Mouse (Mus musculus): ENCODE measurements around the gene Gm11007. TPM values are rescaled to one million over a fixed set of nuclear protein-coding genes. Genes with fewer than 3 reads are reported as not detected.

Gene Gm11007
- polyA plus RNA-seq (2014; fragmentation: Illumina TruSeq; extraction: RNeasy Lipid Tissue Mini Kit (QIAGEN cat#74804); ENCODE audit: low read depth, low replicate concordance): 25.7 TPM

DNA sequence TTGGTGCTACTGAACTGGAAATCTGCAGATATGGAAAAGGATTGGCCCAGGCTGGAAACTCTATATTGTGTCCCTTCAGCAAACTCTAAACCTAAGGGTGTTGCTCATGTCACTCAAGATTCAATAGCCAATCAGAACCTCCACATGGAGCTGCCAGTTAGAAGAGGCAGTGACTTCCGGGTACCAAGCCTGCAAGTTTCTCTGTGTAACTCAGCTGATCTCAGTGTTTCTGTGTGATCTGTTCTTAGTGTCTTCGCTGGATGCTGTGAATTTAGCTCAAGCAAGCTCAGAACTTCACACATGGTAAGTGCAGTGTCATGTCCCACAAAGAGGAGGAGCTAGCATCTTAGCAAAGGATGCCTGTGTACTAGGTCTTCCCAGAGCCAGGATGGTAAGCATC lies at the start of gene Gm11007:
TSS of gene Gm11007 (plus strand) at position 301 of the 400 bp plus-strand sequence.

Other genes with a start within 250 kb of the Gm11007 start
- gene Gm4724, start 208.2 kb upstream of the Gm11007 start, polyA plus RNA-seq (2014; fragmentation: Illumina TruSeq; extraction: RNeasy Lipid Tissue Mini Kit (QIAGEN cat#74804); ENCODE audit: low read depth, low replicate concordance): 19.0 TPM
- gene Zfp965, start 174.0 kb upstream of the Gm11007 start, polyA plus RNA-seq (2014; fragmentation: Illumina TruSeq; extraction: RNeasy Lipid Tissue Mini Kit (QIAGEN cat#74804); ENCODE audit: low read depth, low replicate concordance): 5.6 TPM
- gene Zfp969, start 59.7 kb downstream of the Gm11007 start, polyA plus RNA-seq (2014; fragmentation: Illumina TruSeq; extraction: RNeasy Lipid Tissue Mini Kit (QIAGEN cat#74804); ENCODE audit: low read depth, low replicate concordance): not detected
- 25.7 TPM for gene Gm2007, start 97.6 kb downstream of the Gm11007 start, polyA plus RNA-seq (2014; fragmentation: Illumina TruSeq; extraction: RNeasy Lipid Tissue Mini Kit (QIAGEN cat#74804); ENCODE audit: low read depth, low replicate concordance)
- 5.8 TPM for gene Gm14288, start 157.1 kb downstream of the Gm11007 start, polyA plus RNA-seq (2014; fragmentation: Illumina TruSeq; extraction: RNeasy Lipid Tissue Mini Kit (QIAGEN cat#74804); ENCODE audit: low read depth, low replicate concordance)
- gene Gm6710, start 225.2 kb downstream of the Gm11007 start, polyA plus RNA-seq (2014; fragmentation: Illumina TruSeq; extraction: RNeasy Lipid Tissue Mini Kit (QIAGEN cat#74804); ENCODE audit: low read depth, low replicate concordance): 7.9 TPM

All from adipose tissue, adult 10 weeks (tissue).